Mouse (Mus musculus): ENCODE measurements around the gene Pax6.
A peak's percentile ranks its signal among the peaks of the same experiment; 100 is the strongest.

Pax6 gene

GRCm38 (mm10) chr2:105671116-105671797 lies 2.6 kb downstream of the Pax6 start:
- no peak for DNase-seq (ENCODE audit: low read depth, low spot score)

GRCm38 (mm10) chr2:105671798-105672595 lies 3.3 kb downstream of the Pax6 start:
- no peak for DNase-seq (ENCODE audit: low read depth, low spot score)

- no peak for DNase-seq (ENCODE audit: low read depth, low spot score)
Measured at GRCm38 (mm10) chr2:105672596-105672960, 3.9 kb downstream of the Pax6 start.

GRCm38 (mm10) chr2:105673054-105673453 lies 4.4 kb downstream of the Pax6 start:
- DNase-seq (ENCODE audit: low read depth, low spot score): no peak

- no peak for DNase-seq (ENCODE audit: low read depth, low spot score)
Measured at GRCm38 (mm10) chr2:105673631-105674060, 4.9 kb downstream of the Pax6 start.

GRCm38 (mm10) chr2:105674061-105674874 lies 5.6 kb downstream of the Pax6 start:
- DNase-seq (ENCODE audit: low read depth, low spot score): no peak

- DNase-seq (ENCODE audit: low read depth, low spot score): peak; percentile 42
Measured at GRCm38 (mm10) chr2:105674875-105675729, 6.4 kb downstream of the Pax6 start.

- DNase-seq (ENCODE audit: low read depth, low spot score): no peak
Measured at GRCm38 (mm10) chr2:105675730-105676079, 7.0 kb downstream of the Pax6 start.

- DNase-seq (ENCODE audit: low read depth, low spot score): no peak
Measured at GRCm38 (mm10) chr2:105676080-105676908, 7.6 kb downstream of the Pax6 start.

GRCm38 (mm10) chr2:105676909-105677433 lies 8.3 kb downstream of the Pax6 start:
- no peak for DNase-seq (ENCODE audit: low read depth, low spot score)

- no peak for DNase-seq (ENCODE audit: low read depth, low spot score)
Measured at GRCm38 (mm10) chr2:105677434-105678105, 8.9 kb downstream of the Pax6 start.

- DNase-seq (ENCODE audit: low read depth, low spot score): no peak
Measured at GRCm38 (mm10) chr2:105678306-105678705, 9.6 kb downstream of the Pax6 start.

- DNase-seq (ENCODE audit: low read depth, low spot score): no peak
Measured at GRCm38 (mm10) chr2:105678880-105679321, 10.2 kb downstream of the Pax6 start.

- no peak for DNase-seq (ENCODE audit: low read depth, low spot score)
Measured at GRCm38 (mm10) chr2:105679331-105679730, 10.6 kb downstream of the Pax6 start.

GRCm38 (mm10) chr2:105680146-105680998 lies 11.7 kb downstream of the Pax6 start:
- DNase-seq (ENCODE audit: low read depth, low spot score): no peak

GRCm38 (mm10) chr2:105680999-105681710 lies 12.5 kb downstream of the Pax6 start:
- DNase-seq (ENCODE audit: low read depth, low spot score): no peak

- DNase-seq (ENCODE audit: low read depth, low spot score): no peak
Measured at GRCm38 (mm10) chr2:105682011-105682501, 13.4 kb downstream of the Pax6 start.
